Mouse (Mus musculus) C2C12 (cell line): Measurements from ENCODE around the gene Adcy3. TPM values are rescaled to one million over a fixed set of nuclear protein-coding genes. Genes with fewer than 3 reads are reported as not detected.

Source experiments
- H3K27me3 ChIP-seq: one replicate; pipeline ENCODE4 v1.6.1; 2011; ENCODE audit not compliant: control insufficient read depth, insufficient read depth, insufficient read length
- H3K36me3 ChIP-seq: one replicate; pipeline ENCODE4 v1.6.1; 2011; ENCODE audit not compliant: control insufficient read depth, insufficient read depth
- H3K4me3 ChIP-seq: one replicate; pipeline ENCODE4 v1.5.1; 2011; ENCODE audit warnings: mild to moderate bottlenecking, control low read depth; ENCODE audit not compliant: poor library complexity, insufficient read depth, severe bottlenecking
- H3K79me2 ChIP-seq: one replicate; pipeline ENCODE4 v1.6.1; 2011; ENCODE audit not compliant: control insufficient read depth, insufficient read depth
- H3K79me3 ChIP-seq: one replicate; pipeline ENCODE4 v1.6.1; 2011; ENCODE audit warnings: low read depth, control low read depth
- H3ac ChIP-seq: one replicate; pipeline ENCODE3; 2011; ENCODE audit warnings: low read depth; ENCODE audit not compliant: control insufficient read depth, insufficient read length
- CEBPB ChIP-seq: IDR thresholded peaks from one replicate; pipeline ENCODE4 v1.6.1; 2011; ENCODE audit warnings: low read depth, mild to moderate bottlenecking, control low read depth, moderate library complexity
- CTCF ChIP-seq: IDR thresholded peaks from one replicate; pipeline ENCODE4 v1.5.1; 2011; ENCODE audit not compliant: control insufficient read depth, insufficient read depth, insufficient read length
- FOSL1 ChIP-seq: IDR thresholded peaks from one replicate; pipeline ENCODE4 v1.8.0; 2011; ENCODE audit warnings: mild to moderate bottlenecking, low read length; ENCODE audit not compliant: poor library complexity, insufficient read depth, severe bottlenecking
- MYOD1 ChIP-seq: IDR thresholded peaks from one replicate; pipeline ENCODE4 v1.6.1; 2011; ENCODE audit warnings: low read depth; ENCODE audit not compliant: control insufficient read depth, insufficient read length
- MYOG ChIP-seq: IDR thresholded peaks from one replicate; pipeline ENCODE4 v1.6.1; 2011; ENCODE audit not compliant: control insufficient read depth, insufficient read length; ENCODE audit errors: extremely low read depth
- USF1 ChIP-seq: IDR thresholded peaks from one replicate; pipeline ENCODE4 v1.6.1; 2011; ENCODE audit warnings: low read depth, mild to moderate bottlenecking, control low read depth, moderate library complexity
- polyA plus RNA-seq: library from polyadenylated mRNA; unstranded; fragments of >200 nt; fragmentation: generic; extraction: Trizol; gene quantifications from one replicate; pipeline ENCODE4 v1.2.1, GENCODE M21; 2012; ENCODE audit warnings: missing spikeins

Adcy3 gene
- polyA plus RNA-seq, 1 experiment: 2.1 TPM

DNA sequence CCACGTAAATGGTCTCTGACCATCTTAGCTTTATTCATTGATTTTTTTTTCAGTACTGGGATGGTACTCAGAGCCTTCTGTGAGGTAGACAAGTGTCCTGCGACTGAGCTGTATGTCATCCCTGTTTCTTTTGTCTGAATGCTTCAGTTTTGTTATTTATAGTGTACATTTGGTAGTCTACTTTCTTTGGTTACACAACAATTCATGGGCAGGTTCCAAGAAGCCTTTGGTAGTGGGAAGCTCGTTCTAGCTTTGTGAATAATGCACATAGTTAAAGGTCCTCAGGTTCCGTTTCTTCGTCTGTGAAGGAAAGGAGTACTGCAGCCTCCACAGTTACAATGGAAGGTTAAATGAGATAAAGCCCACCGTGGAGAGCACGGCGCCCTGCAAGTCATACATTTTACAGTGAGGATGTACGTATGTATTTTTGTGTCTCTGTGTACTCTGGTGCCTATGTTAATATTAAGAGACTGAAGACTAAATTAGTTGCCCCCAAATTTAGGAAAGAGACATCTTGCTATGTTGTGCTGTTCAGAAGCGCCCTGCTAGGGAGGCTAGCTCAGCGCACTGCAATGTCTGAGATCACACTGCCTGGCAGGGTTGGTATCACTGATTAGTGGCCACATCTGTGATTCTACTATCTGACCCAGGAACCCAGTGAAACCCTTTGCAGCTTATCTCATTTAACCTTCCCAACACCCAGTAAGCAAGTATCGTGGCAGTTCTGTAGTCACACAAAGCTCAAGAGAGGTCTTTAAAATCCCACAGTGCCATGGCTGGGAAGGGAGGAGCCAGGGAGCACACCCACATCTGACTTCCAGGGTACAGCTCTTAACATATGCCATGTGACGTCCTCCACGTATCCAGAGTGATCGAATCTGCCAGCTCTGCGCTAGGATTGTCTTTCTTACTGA, 120.1 kb downstream of the Adcy3 start:
- no peaks in the 10 kb centered on the region for H3K79me2 ChIP-seq
- H3K36me3 ChIP-seq: no peaks in the 10 kb centered on the region
- TF ChIP-seq MYOD1: no peak
- TF ChIP-seq USF1: no peak
- no peak for TF ChIP-seq CEBPB
- TF ChIP-seq FOSL1: no peak
- TF ChIP-seq CTCF: no peak
- TF ChIP-seq MYOG: no peak
- no peak overlapping the region for H3ac ChIP-seq
- no peaks in the 10 kb centered on the region for H3K27me3 ChIP-seq
- H3K79me3 ChIP-seq: no peaks in the 10 kb centered on the region
- no peak overlapping the region for H3K4me3 ChIP-seq

Other genes starting within 250 kb of the Adcy3 start
- 0.11 TPM for gene Pomc, start 178.2 kb upstream of the Adcy3 start, polyA plus RNA-seq
- gene Efr3b, start 94.2 kb upstream of the Adcy3 start, polyA plus RNA-seq: 0.09 TPM
- gene Dnajc27, start 50.5 kb upstream of the Adcy3 start, polyA plus RNA-seq: 4.0 TPM
- 4.1 TPM for gene Ptrhd1, start 100.9 kb downstream of the Adcy3 start, polyA plus RNA-seq
- gene Cenpo, start 101.2 kb downstream of the Adcy3 start, polyA plus RNA-seq: 11.8 TPM